Mouse (Mus musculus): ENCODE measurements around the gene Tigar. TPM values are rescaled to one million over a fixed set of nuclear protein-coding genes. Genes with fewer than 3 reads are reported as not detected.

The Tigar gene
- polyA plus RNA-seq, 1 experiment = 6.6 TPM

DNA sequence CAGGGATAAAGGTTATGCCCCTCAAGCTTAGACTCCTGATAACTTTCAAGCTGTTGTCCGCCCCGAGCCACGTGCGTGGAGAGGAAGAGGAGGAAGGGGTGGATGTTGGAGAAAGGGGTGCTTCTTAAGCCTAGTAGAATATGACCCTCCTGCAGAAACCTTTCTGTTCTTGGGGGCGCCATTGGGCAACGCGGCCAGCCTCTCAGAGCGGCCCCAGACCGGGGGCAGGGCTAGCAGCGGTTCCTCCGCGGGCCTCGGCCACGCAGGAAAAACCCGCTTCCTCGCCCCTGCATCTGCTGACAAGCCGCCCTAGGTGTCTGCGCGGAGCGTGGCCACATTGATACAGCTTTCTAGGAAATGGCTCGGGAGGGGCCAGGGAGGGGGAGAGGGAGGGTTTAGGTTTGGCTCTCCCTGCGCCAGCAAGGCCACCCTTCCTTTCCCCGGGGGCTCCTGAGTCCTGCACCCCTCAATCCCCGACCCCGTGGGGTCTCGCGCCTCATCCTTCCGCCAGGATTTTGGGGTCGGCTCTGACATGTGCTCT lies 42.3 kb upstream of the Tigar start:
- H3K4me1 ChIP-seq (ENCODE audit: control insufficient read depth, insufficient read depth, low read length) = no peaks in the 10 kb centered on the region; the same call in 1 of the 2 replicates
- WGBS = under 1% methylated on average over 29 of the region's 29 CpGs
- H3K4me3 ChIP-seq (replicated peaks; ENCODE audit: control insufficient read depth, low read depth, low read length) = peak overlapping the region; percentile 30
- TF ChIP-seq POLR2A (IDR thresholded peaks at IDR 0.05; ENCODE audit: borderline replicate concordance, control insufficient read depth, low read depth, low read length) = no peak
- no peak for TF ChIP-seq CTCF (IDR thresholded peaks at IDR 0.05; ENCODE audit: control insufficient read depth, insufficient read depth, low read length)
- peak overlapping the region; percentile 30; the same call in 1 of the 2 replicates for H3K27ac ChIP-seq (ENCODE audit: control insufficient read depth, insufficient read depth, low read depth, low read length, poor library complexity)

DNA sequence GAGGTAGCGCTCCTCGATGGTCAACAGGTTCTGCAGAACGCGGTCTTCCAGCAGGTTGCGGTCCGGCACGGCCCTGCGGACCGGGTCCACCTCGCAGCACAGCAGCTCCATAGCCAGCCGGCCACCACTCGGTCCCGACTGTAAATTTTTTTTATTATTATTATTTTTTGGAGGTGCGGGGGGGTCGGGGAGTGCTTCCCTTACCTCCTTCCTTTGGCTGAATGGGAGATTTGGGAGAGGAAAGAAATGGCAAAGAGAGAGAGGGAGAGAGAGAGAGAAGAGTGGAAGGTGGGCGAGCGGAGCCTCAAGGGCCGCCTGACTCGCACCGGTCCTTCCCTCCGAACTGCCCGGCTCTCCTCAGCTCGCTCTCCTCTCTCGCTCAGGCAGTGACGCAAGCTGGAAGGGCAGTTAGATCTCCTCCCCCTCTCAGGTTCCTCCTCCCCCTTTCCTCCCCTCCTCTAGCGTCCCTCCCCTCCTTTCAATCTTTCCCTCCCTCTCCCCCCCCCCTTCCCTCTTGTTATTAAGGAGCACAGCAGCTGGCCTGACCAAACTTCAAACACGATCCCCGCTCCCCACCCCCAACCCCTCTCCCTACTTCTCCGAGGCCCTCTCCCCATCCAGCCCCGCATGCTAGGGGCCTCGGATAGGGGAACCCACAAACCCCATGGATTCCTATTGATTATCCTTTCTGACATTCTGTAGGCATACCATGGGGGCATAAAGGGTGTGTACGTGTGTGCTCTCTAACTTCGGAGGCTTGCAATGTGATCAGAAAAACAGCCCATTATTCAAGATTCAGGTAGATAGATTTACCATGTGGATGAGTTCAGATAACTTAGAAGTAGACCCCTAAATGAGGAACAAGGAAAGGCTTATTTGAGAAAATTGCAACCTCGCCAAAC lies 41.6 kb upstream of the Tigar start:
- Histone ChIP-seq H3K27ac (ENCODE audit: control insufficient read depth, insufficient read depth, low read depth, low read length, poor library complexity) (peak overlapping the region; percentile 30; the same call in 1 of the 2 replicates), H3K4me3 (replicated peaks; ENCODE audit: control insufficient read depth, low read depth, low read length) (peak overlapping the region; percentile 79), H3K4me1 (ENCODE audit: control insufficient read depth, insufficient read depth, low read length) (no peaks in the 10 kb centered on the region; the same call in 1 of the 2 replicates)
- under 1% methylated on average over 33 of the region's 34 CpGs for WGBS
- TF ChIP-seq POLR2A (IDR thresholded peaks at IDR 0.05; ENCODE audit: borderline replicate concordance, control insufficient read depth, low read depth, low read length) (peak; percentile 93), CTCF (IDR thresholded peaks at IDR 0.05; ENCODE audit: control insufficient read depth, insufficient read depth, low read length) (no peak)

DNA sequence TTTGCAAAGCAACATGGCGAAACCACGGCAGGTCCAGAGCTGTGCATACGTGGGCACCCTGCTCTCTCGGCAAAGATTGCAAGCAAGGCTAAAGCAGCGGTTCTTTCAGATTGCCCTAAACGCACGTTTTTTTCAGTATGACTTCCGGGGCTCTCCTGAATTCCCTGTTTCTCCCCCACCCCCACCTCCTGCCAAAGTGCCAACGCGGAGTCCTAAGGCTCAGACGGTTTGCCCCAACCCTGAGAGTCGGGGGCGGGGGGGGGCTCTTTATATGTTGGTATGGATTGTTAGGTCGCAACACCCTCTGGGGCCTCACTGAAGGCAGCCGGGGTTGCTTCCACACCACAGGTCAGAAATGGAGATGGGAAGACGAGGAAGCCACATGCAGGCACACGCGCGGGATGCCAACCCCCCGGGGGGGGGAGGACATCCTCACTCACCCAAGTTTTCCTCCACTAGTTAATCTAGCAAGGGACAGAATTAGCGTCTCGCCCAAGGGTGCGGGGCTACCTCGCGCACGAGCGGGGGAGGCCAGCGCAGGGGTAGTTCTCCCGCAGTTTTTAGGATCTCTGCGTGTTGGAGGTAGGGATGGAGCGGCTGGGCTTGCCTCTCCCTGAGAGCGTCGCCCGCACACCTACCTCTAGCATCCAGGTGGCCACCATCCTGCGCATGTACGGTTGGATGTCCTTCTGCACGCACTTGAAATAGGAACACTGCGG lies 40.7 kb upstream of the Tigar start:
- WGBS = under 1% methylated on average over 38 of the region's 38 CpGs
- TF ChIP-seq CTCF (IDR thresholded peaks at IDR 0.05; ENCODE audit: control insufficient read depth, insufficient read depth, low read length) (no peak), POLR2A (IDR thresholded peaks at IDR 0.05; ENCODE audit: borderline replicate concordance, control insufficient read depth, low read depth, low read length) (no peak)
- Histone ChIP-seq H3K4me3 (replicated peaks; ENCODE audit: control insufficient read depth, low read depth, low read length) (peak overlapping the region; percentile 79), H3K4me1 (ENCODE audit: control insufficient read depth, insufficient read depth, low read length) (no peaks in the 10 kb centered on the region; the same call in 1 of the 2 replicates), H3K27ac (ENCODE audit: control insufficient read depth, insufficient read depth, low read depth, low read length, poor library complexity) (peak overlapping the region; percentile 60; the same call in 1 of the 2 replicates)

DNA sequence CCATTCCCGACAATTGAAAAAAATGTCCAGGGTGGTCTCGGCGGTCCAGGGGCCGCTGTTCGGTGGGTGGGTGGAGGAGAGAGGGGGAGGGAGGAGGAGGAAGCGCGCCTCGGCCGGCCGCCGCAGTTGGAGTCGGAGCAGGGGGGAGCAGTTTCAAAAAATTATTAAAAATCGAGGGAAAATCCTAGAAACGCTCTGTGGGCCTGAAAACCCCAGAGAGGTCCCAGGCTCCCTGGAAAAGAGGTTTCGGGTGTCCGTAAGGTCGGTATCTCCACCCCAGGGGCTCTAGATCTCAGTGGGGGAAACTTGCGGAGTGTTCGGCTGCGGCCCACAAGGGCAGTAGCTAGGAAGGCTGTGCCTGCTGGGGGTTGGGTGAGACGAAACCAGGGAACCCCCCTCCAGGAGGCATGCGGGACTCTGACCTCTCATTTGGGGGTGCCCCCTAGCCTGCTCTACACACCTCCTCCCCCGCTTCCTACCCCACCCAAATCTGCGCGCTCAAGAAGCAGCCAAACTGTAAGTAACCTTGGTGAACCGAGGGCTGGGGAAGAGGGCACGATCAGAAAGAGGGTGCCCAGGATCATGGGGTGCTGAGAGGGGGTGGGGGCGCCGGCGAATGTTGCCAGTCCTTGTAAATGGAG lies 40.1 kb upstream of the Tigar start:
- TF ChIP-seq POLR2A (IDR thresholded peaks at IDR 0.05; ENCODE audit: borderline replicate concordance, control insufficient read depth, low read depth, low read length) = peak; percentile 33; the same call in 1 of the 2 replicates
- no peak for TF ChIP-seq CTCF (IDR thresholded peaks at IDR 0.05; ENCODE audit: control insufficient read depth, insufficient read depth, low read length)
- H3K27ac ChIP-seq (ENCODE audit: control insufficient read depth, insufficient read depth, low read depth, low read length, poor library complexity) = peak overlapping the region; percentile 60
- no peaks in the 10 kb centered on the region; the same call in 1 of the 2 replicates for H3K4me1 ChIP-seq (ENCODE audit: control insufficient read depth, insufficient read depth, low read length)
- WGBS = under 1% methylated on average over 29 of the region's 30 CpGs
- peak overlapping the region; percentile 79 for H3K4me3 ChIP-seq (replicated peaks; ENCODE audit: control insufficient read depth, low read depth, low read length)

DNA sequence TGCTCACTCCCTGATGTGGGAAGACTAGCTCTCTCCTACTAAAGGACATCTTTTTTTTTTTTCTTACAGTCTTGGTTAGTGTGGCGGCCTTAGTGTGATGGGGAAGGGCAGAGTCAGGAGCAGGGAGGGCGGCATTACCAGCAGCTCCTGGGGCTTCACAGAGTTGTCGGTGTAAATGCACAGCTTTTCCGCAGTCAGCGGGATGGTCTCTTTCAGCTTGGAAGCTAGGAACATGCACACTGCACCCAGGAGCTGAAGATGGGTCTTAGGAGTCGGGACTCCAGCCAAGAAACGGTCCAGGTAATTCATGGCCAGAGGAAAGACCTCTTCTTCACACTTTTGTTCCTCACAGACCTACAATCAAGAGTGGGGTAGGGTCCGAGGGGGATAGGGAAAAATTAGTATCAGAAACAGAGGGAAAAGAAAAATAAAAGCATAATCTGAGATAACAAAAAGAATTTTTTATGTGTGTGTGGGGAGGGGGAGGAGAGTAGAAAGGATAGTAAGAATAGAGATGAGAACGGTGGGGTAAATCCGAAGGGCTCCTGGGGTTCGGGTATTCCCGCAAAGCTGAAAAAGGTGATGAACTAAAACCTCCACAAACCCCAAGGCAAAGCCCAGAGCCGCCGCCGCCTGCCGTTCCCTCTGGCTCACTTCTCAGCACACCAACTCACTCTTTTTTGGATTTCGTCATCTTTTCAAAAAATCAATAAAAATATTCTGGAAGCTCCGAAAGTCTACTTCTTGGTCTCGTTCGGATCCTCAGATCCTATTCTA lies 39.4 kb upstream of the Tigar start:
- Histone ChIP-seq H3K4me1 (ENCODE audit: control insufficient read depth, insufficient read depth, low read length) (no peaks in the 10 kb centered on the region; the same call in 1 of the 2 replicates), H3K4me3 (replicated peaks; ENCODE audit: control insufficient read depth, low read depth, low read length) (peak overlapping the region; percentile 38), H3K27ac (ENCODE audit: control insufficient read depth, insufficient read depth, low read depth, low read length, poor library complexity) (no peak overlapping the region)
- no peak for TF ChIP-seq POLR2A (IDR thresholded peaks at IDR 0.05; ENCODE audit: borderline replicate concordance, control insufficient read depth, low read depth, low read length)
- no peak for TF ChIP-seq CTCF (IDR thresholded peaks at IDR 0.05; ENCODE audit: control insufficient read depth, insufficient read depth, low read length)
- 19% methylated on average over 20 of the region's 20 CpGs for WGBS

DNA sequence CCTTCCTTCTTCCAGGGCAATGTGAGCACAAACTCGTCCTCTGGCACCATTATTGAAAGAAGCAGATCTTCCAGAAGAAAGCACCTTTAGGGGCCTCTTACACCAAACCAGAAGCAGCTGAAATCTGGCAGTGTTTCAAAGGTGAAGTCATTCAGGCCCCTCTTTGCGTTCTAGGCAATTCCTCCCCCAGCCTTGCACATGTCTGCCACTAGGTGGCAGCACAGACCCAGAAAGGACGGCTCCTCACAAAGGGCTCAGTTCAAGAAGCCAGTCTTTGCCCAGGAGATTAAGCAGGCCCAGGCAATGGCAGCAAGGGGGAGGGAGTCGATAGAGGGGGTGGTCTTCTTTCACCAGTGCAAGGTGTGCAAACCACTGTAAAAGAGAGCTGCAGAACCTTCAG lies 38.3 kb upstream of the Tigar start:
- WGBS = 2% methylated on average over 4 of the region's 4 CpGs
- no peak overlapping the region for H3K4me3 ChIP-seq (replicated peaks; ENCODE audit: control insufficient read depth, low read depth, low read length)
- H3K4me1 ChIP-seq (ENCODE audit: control insufficient read depth, insufficient read depth, low read length) = no peaks in the 10 kb centered on the region; the same call in 1 of the 2 replicates
- H3K27ac ChIP-seq (ENCODE audit: control insufficient read depth, insufficient read depth, low read depth, low read length, poor library complexity) = no peak overlapping the region
- no peak for TF ChIP-seq POLR2A (IDR thresholded peaks at IDR 0.05; ENCODE audit: borderline replicate concordance, control insufficient read depth, low read depth, low read length)
- TF ChIP-seq CTCF (IDR thresholded peaks at IDR 0.05; ENCODE audit: control insufficient read depth, insufficient read depth, low read length) = peak; percentile 99

DNA sequence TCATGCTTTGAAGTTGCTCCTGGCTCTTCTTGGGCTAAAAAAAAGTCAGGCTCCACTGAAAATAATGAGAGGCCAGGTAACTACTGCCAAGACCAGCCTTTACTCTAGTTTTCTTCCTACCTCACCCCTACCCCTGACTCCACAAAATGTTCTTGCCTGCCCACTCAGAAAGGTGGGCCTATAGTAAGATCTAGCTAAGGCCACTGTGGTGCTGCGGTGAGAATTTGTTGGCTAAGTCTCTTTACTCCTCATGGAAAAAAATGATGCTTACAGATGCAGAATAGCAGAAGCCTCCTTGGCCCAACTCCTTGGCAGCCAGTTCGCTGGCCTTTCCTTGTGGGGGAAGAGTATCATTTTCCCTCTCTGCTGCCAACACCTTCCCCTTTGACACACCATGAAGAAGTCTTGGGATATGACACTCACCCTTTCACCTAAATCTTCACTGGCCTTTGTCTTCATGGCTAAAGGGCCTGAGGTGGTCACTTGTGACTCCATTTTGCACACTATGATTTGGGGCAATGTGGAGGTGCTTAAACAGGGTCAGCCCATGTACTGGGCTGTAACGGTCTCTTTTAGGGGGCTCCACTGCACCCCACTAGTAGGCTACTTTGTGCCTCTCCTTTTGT lies 37.1 kb upstream of the Tigar start:
- 77% methylated on average over 3 of the region's 3 CpGs for WGBS
- Histone ChIP-seq H3K4me3 (replicated peaks; ENCODE audit: control insufficient read depth, low read depth, low read length) (no peak overlapping the region), H3K27ac (ENCODE audit: control insufficient read depth, insufficient read depth, low read depth, low read length, poor library complexity) (no peak overlapping the region), H3K4me1 (ENCODE audit: control insufficient read depth, insufficient read depth, low read length) (no peaks in the 10 kb centered on the region; the same call in 1 of the 2 replicates)
- no peak for TF ChIP-seq CTCF (IDR thresholded peaks at IDR 0.05; ENCODE audit: control insufficient read depth, insufficient read depth, low read length)
- TF ChIP-seq POLR2A (IDR thresholded peaks at IDR 0.05; ENCODE audit: borderline replicate concordance, control insufficient read depth, low read depth, low read length) = no peak
